Mouse (Mus musculus) hematopoietic stem cell, adult 5-6 weeks (primary cell): Measurements from ENCODE around the gene Heg1. TPM values are rescaled to one million over a fixed set of nuclear protein-coding genes. Genes with fewer than 3 reads are reported as not detected.

Experiments used
- ATAC-seq, 2 experiments: fragments of 125-278 bp in 1 of 2; replicated peaks in 1 of 2; 2 replicates each; pipeline ENCODE4 v1.8.0; 2016 to 2017; ENCODE audit warnings: inconsistent platforms in 2 of 2, mild to moderate bottlenecking in 2 of 2, moderate number of reproducible peaks in 2 of 2, low read depth in 1 of 2, moderate TSS enrichment in 1 of 2; ENCODE audit not compliant: low FRiP score in 2 of 2, poor library complexity in 2 of 2, severe bottlenecking in 2 of 2, insufficient read depth in 1 of 2, low TSS enrichment in 1 of 2
- total RNA-seq: library from RNA; stranded (forward); fragments of 172-1452, 232-1000 nt; gene quantifications from 2 replicates; pipeline ENCODE4 v1.2.3, GENCODE M21; 2017

Gene Heg1
- total RNA-seq, 1 experiment from 2014 or later = 63.4 TPM

DNA sequence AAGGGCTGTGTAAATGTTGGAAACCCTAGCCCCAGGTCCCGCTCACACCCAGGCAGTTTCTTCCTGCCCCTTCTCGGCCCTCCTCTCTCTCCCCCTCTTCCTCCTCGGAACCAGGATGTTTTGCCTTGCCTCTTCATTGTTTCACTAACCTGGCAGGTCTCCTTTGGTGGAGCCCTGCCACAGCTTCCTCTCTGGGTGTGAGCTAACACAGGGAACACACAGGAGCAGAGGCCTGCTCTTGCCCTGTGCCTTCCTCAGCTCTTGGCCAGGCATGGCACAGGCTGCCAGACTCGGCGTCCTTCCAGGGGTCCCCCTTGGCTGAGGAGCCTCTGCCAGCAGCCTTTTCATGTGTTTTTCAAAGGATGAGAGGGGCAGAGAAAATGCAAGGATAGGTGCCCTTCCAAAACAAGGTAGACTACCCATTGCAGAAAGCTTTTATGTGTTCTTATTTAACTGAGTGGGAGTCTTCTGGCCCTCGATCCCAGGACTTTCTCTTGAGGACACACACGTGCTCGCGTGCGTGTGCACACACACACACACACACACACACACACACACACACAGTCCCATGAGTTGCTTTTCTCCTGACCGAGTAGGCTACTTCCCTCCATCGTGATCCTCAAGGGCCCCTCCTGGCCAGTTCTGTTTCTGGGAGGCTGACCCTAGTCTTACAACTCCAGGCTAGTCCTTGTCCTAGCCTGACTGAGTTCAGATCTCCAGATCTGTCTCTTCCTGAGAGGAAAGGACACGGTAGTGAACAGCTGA, 12.8 kb downstream of the Heg1 start:
- ATAC-seq = peak; percentile 51 to 63; a peak in 3 of 4 replicates

DNA sequence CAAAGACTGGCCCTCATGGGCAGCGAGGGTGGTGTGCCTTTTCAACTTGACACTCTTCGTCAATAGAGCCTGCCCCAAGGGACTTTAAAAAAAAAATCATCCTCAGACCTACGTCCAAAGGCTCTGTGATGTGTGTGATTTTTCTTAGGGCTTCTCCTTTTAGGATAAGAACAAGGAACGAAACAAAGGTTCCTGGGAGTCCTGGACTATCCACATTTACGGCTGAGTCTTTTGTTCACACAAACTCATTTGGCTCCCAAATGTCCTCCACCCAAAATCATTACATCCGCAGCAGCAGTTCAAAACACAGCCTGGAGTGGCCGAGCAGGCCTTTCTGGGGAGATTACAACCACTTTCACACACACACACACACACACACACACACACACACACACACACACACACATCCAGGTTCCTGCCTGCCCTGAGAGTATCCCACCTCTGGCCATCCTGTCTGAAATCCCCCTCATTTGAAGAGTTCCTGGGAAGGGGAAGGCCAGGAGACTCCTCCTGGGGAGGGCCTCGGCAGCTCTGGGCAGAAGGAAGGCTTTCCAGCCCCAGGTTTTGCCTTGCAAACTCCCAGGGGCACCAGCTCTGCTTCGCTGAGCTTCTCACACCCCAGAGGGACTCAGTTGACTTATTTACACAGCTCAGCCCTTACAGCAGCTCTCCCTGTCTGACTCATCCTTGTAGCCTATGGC, 13.6 kb downstream of the Heg1 start:
- ATAC-seq = no peak

DNA sequence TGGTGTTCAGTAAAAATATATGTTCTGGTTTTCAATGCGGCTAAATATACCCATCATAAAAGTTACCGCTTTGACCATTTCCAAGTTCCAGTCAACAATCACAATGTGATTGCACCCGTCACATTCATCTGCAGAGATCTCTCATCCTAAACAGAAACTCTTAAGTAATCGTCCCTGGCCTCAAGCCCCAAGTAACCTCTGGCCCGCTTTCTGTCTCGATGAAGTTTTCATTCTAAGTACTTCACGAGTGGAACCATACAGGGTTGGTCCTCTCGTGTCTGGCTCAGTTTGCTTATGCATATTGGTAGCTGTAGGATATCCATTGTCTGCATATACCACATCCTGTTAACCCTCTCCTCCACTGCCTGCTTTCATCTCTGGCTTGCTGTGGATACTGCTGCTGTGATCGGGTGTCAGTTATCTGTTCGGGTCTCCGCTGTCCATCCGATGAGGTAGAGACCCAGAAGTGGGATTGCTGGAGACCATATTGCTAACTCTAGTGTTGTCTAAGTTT, 14.2 kb downstream of the Heg1 start:
- no peak for ATAC-seq

DNA sequence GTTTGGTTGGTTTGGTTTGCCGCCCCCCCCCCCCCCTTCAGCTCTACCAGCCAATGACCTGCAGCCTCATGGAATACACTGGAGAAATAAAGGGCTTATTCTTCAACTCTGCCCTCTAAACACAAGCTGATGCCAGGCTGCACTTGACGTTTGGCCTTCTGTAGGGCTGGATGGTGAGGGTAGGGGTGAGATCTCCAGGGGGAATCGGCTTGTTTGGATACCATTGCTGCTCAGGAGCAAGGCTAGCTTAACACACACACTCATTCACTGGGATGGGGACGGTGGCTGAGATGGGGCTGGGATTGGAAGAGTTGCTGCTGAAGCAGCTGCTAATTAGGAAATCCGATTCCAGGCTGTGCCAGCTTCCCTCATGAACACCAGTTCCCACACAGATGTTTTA, 16.4 kb downstream of the Heg1 start:
- no peak for ATAC-seq

DNA sequence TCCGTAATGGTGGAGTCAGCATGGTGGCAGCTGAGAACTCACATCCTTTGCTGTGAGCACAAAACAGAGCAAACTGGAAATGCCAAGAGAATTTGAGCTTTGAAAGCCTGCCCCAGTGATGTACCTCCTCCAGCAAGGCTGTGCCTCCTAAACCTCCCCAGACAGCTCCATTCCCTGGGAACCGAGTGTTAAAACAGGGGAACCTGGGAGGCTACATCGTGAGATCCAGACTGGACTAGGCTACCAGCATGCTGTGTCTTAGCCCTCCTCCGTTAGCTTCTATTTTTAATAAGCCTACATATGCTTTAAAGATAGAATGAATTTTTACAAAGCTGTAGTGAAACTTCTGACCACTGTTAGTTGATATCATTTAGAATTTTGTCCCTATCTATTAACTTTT, 17.7 kb downstream of the Heg1 start:
- ATAC-seq = no peak

DNA sequence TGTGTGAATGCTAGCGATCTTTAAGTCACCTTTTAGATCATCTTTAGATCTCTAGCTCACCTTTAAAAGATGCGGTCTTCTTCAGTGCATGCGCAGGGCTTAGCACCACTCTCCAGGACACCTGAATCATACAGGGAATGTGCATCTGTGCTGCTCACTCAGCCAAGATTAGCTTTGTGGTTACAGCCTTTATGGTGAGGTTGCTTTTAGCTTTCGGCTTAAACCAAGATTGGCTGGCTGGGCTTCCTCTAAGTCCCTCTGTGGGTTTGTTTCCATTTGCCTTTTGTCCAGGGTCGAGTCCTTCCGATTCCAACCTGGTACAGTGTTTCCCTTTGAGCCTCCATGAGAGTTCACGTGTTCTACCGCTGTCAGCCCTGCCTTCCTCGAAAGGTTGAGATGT, 20.1 kb downstream of the Heg1 start:
- no peak for ATAC-seq

DNA sequence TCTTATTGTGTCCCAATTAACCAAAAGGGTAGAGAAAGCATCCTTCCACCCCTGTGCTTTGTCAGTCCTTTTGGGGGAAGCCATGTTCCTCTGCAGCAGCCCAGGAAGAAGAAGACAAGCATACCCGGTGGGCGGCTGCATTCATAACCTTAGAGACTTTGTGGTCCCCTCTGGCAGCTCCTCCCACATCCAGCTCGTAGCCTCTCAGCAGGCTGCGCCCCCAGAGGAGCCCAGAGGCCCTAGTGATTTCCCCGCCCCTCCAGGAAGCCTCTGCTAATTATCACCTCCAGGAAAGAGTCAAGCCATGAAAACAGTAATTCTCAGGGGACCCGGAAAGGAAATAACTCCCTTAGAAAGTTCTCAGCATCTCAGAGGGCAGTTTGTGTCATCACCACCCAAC, 21.1 kb downstream of the Heg1 start:
- ATAC-seq = no peak

DNA sequence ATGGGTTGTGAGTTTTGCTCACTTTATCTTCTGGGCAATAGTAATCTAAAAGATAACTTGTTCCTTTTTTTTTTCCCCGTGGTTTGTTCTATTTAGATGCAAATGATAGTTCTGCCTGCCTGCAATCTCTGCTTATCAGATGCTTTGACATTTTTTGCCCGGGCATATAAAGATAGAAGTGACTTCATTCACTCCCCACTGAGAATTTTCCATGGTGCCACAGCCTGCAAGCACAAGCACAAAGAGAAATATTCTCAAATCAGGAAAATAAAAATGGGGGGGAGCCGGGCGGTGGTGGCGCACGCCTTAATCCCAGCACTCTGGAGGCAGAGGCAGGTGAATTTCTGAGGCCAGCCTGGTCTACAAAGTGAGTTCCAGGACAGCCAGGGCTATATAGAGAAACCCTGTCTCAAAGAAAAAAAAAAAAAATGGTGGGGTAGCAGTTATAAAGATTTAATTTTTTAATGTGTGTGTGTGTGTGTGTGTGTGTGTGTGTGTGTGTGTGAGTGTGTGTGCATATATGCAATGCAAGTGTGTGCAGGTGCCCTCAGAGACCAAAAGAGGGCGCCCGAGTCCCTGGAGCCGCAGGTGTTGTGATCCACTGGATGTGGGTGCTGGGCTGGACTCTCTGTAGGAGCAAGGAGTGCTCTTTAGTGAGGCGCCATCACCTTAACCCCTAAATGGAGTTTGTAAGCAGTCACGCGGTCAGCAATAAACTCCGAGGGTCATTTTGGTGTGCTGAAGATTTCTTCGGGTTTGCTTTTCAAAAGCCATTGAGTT, 22.1 kb downstream of the Heg1 start:
- ATAC-seq = no peak

DNA sequence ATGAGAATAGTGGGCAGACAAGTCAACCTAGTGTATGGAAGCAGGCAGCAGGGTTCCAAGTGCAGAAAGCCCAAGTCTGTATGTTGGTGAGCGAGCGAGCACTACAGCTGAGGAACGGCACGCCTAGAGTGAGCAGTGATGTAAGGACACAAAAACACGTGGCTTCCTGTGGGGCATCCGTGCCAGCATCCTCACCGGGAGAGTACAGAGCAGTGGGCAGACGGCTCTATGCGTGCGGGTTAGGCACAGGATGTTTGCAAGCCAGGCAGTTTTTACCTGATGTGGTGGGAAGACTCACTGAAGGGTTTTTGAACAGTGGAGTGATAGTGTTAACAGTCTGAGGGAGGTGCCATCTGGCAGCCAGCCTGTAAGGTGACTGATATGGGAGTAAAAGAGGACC, 23.9 kb downstream of the Heg1 start:
- no peak for ATAC-seq

DNA sequence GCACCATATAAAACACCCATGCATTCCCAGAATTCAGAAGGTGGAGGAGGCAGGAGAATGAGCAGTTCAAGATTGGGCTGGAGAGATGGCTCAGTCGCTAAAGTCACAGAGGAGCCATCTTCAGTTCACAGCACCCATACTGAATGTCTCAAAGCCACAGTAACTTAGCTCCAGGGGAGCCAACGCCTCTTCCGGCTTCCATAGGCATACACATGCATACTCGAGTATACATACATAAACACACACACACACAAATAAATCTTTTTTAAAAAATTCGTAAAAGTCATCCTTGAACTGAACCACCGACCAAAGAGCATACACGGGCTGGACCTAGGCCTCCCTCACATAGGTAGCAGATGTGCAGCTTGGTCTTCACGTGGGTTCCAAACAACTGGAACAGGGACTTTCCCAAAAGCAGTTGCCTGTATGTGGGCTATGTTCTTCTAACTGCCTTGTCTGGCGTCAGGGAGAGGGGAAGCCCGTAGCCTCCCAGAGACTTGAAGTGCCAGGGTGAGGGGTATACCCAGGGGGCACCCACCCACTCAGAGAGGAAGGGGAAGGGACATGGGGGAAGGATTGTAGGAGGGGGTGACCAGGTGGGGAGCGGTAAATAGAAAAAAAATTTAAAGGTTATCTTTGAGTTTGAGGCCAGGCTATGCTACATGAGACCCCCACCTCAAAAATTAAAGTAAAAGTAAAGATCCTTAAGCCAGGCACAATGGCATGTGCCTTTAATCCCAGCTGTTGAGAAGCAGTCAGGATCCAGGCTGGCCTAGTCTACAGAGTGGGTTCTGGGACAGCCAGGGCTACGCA, 24.6 kb downstream of the Heg1 start:
- ATAC-seq = no peak

DNA sequence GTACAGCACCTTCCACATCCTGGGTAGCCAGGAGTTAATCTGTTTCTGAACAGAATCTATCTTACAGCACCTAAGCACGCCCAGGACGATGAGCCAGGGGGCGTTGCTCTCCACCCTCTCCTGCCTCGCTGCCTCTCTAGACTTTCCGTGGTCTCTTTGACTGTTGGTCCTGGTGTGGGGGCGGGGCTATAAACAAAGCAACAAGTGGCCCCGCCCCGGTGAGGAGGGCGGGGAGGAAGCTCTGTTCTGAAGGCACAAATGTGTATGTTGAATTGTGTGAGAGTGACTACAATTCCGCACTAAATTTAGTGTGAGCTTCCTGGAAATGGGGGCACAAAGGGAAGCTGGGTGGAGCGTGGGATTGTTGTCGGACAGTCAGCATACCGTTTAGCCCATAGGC, 30.1 kb downstream of the Heg1 start:
- peak; percentile 88 to 96 for ATAC-seq

DNA sequence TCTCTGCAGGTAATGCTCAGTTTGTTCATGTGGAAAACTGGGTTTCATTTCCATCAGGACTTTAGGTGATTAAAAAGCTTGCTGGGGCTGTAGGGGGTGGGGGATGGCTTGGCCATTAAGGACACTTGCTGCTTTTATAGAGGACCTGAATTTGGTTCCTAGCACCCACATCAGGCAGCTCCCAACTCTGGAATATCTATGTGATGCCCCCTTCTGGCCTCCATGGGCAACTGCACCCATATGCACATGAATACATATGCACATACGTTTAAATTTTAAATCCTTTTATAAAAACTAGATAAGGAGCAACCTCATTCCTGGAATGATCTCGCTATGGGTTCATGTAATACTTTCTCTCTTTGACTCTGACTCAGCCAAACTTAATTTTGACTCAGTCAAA, 39.1 kb downstream of the Heg1 start:
- ATAC-seq = no peak

DNA sequence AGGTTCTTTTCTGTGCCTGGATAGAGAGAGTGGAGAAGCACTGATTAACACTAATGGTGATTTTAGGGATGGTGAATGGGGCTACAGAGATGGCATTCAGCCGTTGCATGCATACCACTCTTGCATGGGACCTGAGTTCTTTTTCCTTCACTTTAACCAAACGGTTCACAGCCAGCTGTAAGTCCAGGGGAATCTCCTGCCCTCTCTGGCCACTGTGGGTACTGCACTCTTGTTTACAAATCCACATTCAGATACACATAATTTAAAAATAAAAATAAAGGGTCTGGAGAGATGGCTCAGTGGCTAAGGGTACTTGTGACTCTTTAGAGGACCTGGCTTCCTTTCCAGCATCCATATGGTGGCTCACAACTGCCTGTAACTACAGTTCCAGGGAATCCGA, 39.8 kb downstream of the Heg1 start:
- ATAC-seq = no peak

DNA sequence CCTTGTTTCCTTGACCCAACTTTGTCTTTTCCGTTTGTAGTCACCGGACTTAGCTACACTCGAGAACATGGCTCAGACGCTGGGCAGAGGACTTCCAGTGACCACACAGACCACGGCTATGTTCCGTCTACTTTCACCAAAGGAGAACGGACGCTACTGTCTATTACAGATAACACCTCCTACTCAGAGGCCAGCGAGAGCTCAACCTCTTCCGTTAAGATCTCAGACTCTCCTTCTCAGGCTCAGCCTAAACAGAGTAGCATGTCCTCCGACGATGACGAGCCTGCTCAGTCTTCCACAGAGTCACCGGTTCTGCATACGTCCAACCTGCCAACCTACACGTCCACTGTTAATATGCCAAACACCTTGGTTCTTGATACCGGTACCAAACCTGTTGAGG, 42.1 kb downstream of the Heg1 start:
- no peak for ATAC-seq

DNA sequence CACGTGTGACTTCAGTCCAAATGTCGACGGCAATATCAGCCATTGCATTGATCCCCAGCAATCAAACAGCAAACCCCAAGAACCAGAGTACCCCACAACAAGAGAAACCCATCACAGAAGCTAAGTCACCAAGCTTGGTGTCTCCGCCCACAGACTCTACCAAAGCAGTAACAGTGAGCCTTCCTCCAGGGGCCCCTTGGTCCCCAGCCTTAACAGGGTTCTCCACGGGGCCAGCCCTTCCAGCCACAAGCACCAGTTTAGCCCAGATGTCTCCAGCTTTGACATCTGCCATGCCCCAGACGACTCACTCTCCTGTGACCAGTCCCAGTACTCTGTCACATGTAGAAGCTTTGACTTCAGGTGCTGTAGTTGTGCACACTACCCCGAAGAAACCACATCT, 42.7 kb downstream of the Heg1 start:
- no peak for ATAC-seq

DNA sequence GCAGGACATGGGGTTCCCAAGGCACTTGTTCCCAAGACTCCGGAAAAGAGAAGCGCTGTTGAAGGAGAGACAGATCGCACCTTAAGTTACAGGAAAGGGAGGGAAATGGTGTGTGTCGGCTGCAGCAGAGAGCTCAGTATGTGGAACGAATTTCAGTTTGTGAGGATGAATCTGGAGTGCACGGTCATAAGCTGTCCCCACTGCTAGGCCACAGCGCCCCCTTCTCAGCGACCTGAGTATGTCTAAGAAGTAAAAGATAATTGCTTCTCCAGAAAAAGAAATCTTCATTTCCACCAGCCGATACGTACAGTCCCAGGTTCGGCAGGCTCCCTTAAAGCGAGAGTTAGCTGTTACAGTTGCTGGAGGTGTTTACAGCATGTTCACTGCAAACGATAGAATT, 44.3 kb downstream of the Heg1 start:
- no peak for ATAC-seq

DNA sequence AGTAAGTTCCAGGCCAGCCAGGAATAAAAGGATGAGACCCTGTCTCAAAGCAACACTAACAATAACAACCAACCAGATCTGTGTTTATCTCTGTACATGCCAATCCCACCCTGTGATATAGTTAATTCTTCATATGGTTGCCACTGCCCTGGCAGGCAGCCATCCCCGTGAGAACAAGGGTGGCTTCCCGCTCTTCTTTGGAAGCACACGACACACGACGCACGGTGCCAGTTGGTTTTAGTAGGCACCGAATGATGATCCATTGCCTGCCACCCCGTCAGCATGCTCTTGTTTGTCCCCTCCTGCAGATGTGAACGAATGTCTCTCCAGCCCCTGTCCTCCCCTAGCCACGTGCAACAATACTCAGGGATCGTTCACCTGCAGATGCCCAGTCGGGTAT, 47.1 kb downstream of the Heg1 start:
- no peak for ATAC-seq
